Mouse (Mus musculus): Measurements from ENCODE around the gene Gstt1.
"Not testable (repeated sequence)": the region's sequence is repeated elsewhere in the genome, so short reads cannot be mapped to it uniquely, and the experiment has no call there.

The Gstt1 gene

DNA sequence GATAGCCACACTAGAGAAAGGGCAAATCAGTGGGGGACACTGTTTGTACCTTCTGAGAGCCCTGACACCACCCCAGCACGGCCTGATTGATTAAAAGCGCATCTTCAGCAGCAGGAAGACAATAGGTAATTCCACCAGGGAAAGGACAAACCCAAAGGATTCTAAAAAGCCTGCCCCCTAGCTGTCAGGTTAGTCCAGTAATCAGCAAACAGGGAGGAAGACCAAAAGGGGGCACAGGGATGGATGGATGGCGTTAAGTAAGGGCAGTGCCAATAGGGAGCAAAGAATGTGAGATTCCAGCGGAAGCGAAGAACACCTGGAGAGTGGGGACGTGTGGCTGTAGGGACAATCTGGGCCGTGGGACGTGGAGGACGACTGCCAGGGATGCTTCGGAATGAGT lies 20.3 kb upstream of the Gstt1 start:
- no peak for DNase-seq (ENCODE audit: low spot score in 2 of 2)

DNA sequence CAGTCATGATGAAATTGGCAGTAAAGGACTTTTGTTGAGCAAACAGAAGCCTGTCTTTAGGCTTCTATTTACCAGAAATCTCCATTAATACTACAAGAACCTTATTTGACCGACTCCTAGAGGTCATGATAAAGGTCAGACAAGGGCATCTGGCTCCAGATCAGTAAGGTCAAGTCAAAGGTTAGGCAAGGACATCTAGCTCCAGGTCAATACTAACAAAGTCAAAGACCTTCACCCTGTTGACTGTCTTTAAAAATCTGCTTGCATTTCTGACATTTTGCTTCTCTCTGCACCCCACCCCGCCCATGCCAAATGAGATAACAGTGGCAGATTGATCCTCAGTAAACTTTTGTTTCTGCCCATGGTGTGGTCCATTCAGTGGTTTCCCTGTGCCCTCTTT lies 5.8 kb upstream of the Gstt1 start:
- no peak for DNase-seq (ENCODE audit: low spot score in 2 of 2)

DNA sequence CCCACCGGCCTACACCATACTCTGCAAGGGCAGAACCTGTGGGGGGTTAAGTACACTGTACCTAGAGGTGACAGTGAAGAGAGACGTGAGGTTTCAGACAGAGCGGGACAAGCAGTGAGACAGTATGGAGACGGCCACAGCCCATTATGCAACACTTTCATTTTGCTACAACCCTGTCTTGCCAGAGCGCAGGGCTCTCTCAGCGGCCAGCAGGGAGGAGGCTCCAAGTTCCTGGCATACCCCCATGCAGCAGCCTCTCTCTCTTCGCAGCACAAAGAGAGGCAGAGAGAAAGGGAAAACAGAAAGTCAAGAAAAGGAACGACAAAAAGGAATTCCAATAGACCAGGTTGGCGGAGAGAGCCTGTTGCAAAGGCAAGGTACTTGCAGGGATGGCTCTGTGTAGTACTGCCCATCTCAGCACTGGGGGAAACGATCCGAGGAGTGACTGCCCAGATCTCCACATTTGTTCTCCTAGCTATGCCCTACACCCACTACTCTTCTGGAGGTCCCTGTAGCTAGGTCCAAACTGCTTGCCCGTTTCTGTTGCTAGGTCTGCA lies 687 bp downstream of the Gstt1 start:
- peak; percentile 11 to 34 for DNase-seq (ENCODE audit: low spot score in 2 of 2)

DNA sequence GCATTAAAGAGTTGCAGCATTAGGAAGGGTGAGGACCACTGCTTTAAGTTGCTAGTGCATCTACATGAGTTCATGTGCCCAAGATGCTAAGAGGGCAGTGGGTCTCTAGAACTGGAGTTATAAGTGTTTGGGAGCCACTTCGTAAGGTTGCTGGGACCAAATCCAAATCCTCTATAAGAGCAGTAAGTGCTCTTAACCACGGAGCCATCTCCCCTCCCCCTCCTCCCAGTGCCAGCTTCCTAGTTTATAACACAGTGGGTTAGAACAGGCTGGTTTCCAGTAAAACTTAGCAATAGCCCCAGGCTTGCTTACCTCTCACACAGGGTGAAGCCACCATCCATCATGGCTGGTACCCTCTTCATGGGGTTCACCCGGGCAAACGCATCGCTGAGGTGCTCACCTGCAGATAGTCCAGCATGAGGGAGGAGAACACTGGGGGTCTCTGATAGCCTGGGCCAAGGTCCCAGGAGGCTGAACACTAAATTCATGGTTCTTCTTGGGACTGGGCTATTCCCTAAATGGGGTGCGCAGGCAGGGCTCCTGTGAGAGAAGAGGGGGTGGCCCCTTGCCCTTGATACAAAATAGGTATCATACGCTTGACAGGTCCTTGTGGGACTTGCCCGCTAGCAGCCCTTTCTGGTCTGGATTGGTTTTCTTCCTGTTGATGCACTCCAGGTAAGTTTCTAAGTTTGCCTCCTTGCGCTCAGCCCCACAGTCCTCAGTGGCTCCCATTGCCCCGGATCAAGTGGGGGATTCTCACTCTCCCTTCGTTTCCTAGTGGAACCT lies 1.5 kb downstream of the Gstt1 start:
- DNase-seq (ENCODE audit: low spot score in 2 of 2), result no peak

DNA sequence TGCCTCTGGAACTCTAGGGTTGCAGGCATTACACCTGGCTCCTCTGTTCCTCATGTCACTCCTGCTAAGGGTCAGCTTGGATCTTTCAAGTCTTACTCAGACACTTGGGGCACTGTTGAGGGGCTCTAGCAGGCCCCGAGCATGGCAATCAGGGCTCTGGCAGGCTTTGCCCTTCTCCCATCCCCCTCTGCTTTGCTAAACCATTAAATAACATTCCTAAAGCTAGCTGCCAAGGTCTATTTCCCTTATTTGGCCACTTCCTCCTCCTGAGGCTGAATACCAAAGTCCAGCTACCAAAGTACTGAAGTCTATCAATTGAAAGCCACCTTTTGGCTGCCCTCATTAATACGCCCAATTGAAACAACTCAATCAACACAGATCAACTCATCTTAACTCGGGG lies 3.5 kb downstream of the Gstt1 start:
- DNase-seq (ENCODE audit: low spot score in 2 of 2), result no peak

DNA sequence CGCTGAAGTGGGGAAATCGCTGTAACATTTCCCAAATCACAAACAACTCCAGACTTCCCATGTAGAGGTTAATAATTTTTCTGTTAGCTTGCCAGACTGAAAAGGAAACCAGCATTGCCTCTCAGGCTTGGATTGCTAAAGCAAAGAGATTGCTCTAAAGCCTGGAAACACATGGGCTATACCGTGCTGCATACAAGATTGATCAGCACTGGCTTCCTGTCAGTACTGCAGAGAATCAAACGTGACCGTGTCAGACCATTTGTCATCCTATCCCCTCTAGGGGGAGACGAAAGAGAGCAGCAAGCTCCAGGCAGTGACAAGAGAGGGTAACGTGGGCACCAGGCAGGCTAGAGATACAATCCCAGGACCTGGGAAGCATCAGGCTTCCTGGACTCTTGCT lies 7.6 kb downstream of the Gstt1 start:
- DNase-seq (ENCODE audit: low spot score in 2 of 2), result no peak

DNA sequence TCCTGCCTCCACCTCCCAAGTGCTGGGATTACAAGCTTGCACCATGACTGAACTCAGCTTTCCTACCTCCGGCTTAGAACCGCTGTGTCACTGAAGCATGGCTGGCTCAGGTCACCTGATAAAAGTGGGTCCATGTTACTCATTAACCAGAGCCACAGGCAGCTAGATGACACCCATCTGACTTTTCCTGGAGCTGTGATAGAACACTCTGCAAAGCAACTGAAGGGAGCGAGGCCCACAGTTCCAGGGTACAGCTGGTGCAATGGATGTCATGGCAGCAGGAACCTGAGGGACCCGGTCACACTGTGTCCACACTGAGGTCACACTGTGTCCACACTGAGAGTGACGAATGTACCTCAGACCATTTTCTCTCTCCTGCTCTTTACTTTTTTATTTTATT lies 8.5 kb downstream of the Gstt1 start:
- no peak for DNase-seq (ENCODE audit: low spot score in 2 of 2)

DNA sequence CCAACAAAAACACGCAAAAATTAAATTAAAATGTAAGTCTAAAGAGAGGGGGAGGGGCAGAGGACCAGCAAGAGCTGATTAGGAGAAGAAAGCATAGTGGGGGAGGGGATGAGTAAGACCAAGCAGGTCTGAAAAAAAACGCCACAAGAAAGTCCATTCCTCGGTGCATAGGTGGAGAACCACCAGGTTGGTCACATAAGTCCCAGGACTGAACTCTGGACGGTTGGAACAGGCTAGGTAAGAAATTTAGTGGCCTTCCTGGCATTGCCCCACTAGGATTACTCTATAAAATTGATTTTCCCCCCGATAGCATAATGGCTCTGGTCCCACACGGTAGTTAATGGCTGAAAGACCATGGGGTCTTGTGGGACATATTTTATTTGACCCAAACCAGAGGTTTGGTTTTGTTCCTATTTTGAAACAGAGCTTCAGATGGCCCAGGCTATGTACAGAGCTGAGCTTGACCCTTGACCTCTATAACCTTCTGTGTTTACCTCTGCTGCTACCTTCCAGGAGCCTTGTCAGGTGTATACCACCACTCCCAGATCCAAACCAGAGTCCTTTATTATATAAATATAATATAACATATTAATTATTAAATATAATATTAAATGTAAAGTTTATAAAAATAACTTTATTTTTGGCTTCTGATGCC lies 9.2 kb downstream of the Gstt1 start:
- no peak for DNase-seq (ENCODE audit: low spot score in 2 of 2)

DNA sequence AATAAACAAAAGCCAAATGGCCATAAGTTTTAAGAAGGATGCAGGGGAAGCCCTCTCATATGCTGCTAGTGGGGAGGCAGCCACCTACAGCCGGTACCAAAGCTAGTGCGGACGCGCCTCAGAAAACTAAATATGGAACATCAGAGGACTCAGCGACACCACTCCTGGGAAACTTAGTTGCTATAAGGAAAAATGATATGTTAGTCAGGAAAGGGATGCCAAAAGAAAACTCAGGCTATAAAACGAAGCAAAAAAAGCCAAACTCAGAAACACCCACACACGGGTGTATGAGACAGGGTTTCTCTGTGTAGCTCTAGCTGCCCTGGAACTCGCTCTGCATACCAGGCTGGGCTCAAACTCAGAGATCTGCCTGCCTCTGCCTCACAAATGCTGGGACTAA lies 10.1 kb downstream of the Gstt1 start:
- DNase-seq (ENCODE audit: low spot score in 2 of 2), result peak in 1 of 2 experiments; percentile 38

DNA sequence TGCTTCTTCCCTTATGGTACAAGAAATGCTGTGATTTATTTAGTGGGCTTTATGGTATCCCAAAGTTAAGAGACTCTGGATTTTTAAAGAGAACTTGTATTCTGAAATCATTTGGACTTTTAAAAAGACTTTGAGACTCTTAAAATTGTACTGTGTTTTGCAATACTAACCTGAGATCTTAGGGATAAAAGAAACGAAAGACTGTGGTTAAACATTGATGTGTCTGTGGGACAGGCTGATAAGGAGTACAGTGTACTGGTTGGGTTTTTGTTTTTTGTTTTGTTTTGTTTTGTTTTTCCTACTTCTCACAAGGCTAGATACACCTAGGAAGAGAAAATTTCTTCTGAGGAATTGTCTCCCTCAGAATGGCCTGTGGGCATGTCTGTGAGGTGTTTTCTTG lies 12.9 kb downstream of the Gstt1 start:
- no peak for DNase-seq (ENCODE audit: low spot score in 2 of 2)

DNA sequence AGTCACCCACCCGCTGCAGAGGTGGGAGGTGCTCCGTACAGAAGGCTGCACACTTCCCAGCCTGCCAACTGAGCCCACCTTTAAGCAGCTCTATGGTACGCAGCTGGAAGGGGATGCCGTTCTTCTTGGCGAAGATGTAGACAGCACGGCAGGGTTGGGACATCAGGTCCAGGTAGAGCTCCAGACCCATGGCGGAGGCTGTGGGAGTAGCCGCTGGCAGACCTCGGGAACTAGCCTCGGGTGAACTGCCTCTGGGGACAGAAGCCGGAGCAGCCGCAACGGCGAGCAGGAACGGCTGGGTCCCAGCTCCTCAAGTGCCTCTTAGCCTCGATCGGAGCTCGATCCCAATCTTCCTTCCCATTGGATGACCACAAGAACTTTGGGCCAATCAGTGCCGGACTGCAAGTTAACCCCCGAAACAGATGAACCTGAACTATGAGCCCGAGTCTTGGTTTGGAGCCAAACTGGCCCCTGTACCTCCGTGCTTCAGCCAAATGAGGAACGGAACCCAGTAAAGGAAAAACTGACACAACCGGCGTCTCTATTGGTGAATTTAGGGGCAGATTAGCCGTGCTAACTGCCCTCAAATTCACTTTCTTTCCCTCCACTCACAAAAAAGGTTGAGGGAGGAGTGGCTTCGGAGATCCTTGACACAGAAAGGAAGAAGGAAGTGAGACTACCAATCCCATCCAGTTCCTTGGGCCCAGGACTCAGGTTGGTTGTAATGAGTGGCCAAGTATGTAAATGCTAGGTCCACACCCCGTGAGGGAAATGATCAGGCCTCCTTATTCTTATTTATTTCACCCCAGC lies 17.4 kb downstream of the Gstt1 start, which contains the start of the genes Gm20441 and Gstt3:
TSS of gene Gm20441 (minus strand) at position 186 of the 810 bp plus-strand sequence.
TSS of gene Gstt3 (minus strand) at position 646 of the 810 bp plus-strand sequence.
- DNase-seq (ENCODE audit: low spot score in 2 of 2), result no peak

DNA sequence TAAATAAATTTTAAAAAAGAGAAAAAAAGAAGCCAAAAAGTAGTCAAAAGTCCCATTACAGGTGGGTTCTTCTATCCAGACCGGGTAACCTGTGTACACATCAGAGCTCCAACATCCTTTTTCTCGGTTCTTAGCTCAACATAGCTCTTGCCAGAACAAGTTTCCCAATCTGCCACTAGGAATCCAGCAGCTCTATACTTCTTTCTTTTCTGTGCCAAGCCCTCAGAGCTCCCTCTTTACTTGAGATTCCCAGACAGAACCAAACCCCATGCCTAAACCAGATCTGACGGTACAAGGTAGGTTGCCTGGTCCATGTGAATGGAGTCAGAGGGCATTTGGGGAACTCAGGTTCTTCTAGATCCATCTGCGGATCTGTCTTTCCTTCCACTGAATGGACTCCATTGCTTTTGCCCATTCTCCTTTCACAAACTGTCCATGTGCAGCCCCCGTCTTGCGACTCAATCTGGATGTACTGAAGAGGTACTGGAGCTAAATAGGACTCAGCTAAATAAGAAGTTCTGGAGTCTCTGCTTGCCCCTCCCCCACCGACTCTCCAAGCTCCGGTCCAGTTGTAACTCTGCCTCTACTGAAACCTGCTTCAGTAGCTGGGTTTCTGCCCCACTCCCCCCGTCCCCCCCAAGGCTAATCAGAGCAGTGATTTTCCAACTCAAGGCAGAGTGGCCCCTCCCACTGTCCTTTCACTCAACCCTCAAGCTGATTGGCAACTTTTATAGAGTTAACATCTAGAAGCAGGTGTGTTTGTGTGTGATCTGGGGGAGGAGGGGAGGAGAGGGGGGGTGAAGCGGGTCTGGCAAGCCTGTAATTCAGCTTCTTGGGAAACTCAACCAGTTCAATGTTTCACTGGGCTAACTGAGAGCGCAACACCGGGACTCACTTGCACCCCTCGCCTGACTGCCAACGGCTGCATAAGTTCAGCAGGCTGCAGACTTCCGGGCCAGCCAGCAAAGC lies 18.9 kb downstream of the Gstt1 start:
- no peak for DNase-seq (ENCODE audit: low spot score in 2 of 2)

DNA sequence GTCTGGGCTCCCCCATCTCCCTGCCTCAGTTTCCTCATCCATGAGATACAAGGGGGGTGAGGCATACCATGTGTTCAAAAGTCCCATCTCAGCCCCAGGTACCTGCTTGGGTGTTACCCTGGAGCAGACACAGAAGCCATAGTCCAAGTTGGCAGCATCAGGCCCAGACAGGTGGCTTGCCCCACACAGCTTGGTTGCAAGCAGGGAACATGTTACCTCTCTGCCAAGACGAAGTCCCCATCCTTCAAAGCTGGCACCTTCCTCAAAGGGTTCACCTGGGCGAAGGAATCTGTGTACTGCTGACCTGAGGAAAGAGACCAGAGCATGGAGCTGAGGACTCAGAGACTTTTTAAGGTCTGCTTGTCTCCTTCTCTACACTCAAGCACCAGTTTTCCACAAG lies 20.5 kb downstream of the Gstt1 start:
- DNase-seq (ENCODE audit: low spot score in 2 of 2), result no peak

DNA sequence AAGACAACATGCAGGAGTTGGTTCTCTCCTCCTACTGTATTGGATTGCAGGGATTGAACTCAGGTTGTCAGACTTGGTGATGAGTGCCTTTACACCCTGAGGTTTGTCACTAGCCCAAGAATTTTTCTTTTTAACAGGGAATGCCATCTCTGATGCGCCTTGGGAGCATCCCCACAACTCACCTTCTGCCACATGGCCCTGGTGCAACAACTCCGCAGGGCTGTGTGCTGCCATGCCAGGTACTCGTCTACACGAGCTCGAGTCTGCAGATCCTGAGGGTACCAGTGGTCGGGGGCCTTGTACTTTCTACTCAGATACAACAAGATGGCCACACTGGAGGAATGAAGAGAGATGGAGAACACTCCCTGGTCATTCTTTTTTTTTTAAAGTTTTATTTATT lies 21.8 kb downstream of the Gstt1 start:
- no peak for DNase-seq (ENCODE audit: low spot score in 2 of 2)

DNA sequence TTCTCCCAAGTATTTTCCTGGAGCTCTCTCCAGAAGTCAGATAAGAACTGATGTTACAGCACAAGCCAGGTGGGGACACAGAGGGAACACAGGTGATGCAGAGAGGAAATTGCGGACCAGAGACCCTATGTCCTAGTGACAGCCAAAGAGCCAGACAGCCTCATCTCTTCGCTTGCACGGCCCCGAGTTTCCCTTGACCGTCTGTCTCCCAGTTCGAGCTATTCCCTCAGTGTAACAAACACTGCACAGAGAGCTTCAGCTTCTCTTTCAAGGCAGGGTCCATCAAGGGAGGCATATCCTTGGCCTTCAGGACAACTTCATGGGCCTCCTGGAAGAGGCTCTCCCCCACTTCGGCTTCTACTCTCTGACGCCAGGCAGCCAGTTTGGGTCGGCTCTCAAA lies 23.8 kb downstream of the Gstt1 start:
- no peak for DNase-seq (ENCODE audit: low spot score in 2 of 2)

DNA sequence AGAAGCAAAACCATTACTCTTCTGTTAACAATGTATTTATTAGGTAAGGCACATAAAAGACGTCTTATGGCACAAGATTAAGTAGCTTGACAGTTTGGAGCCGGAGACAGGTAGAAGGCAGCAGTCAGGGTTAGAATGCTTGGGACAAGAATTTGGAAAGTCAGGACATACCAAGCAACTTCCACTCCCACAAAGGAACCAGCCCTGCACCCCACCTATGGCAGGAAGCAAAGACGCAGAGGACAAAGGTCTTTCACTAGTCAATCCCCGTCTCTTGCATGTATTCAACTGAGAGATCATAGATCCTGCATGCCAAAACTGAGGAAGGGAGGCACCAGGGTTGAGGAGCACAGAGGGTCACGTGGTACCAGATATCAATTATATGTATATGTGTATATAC lies 24.3 kb downstream of the Gstt1 start:
- DNase-seq (ENCODE audit: low spot score in 2 of 2), result no peak

DNA sequence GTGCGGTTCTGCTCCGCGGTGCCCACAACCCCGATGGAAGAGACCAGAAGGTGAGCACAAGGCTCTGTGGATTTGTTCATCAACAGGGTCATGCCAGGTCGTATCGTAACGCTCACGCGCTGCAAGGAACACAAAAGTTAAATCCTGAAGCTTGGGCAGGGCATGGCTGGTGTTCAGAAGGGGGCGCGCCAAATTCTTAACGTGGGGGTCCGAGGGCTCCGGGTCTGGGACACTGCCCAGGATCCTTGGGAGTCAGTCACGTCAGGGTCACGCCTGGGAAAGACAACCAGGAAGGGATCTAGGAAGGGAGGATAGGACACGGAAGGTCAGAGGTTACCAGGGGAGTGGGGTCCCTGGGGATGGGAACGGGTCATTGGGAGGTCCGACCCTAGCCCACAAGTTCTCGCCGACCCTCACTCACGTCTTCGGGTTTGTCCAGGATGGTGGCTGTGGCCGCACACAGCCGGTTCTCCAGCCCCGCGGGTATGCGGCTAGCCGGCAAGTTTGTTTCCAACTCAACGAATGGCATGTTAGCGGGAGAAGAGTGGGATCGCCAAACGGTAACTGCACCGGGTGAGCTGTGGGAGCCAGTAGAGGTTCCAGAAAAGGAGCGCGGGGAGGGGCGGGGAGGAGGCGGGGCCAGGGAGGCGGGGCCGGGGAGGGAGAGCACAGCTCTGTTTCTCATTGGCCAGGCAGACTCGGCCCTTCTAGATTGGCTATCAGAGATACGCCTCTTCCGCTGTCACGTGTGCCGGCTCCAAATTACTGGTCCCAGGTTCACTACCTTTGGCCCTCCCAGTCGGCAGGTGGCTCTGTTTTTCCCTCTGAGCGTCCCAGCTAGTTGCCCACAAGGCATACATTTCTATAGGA lies 25.4 kb downstream of the Gstt1 start, which contains the start of gene Ddt:
TSS of gene Ddt (minus strand) at position 620 of the 870 bp plus-strand sequence.
- peak; percentile 82 to 91 for DNase-seq (ENCODE audit: low spot score in 2 of 2)

DNA sequence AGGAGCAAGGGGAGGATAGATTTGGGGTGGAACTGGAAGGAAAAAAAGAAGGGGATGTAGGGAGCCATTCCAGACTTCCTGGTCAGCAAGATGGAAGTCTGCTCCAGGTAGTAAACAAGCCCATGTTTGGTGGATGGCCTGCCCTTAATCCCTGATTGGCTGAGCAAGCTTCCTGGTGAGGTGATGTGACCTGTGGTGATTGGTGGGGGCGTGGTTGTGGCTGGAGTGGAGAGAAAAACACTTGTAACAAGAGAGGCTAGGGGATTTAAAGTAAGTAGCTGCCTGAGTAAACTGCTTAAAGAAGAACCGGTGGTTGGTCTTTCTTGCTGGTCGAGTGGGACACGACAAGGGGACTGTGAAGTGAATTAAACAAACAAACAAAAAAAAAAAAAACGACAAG lies 30.6 kb downstream of the Gstt1 start:
- DNase-seq (ENCODE audit: low spot score in 2 of 2), result not testable (repeated sequence)

DNA sequence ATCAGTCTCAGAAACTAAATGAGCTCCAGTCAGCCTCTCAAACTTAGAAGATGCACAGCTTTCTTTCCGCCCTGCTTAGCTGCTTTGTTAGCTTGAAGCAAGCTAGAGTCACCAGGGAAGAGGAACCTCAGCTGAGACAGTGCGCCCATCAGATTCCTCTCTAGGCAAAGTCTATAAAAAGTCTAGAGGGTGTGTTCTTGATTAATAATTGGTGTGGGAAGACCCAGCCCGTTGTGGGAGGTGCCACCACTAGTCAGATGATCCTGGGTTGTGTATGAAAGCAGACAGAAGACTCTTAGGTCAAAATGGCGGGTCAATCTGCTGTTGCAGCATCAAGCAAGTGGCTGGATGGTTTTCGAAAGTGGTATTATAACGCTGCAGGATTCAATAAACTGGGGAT lies 31.5 kb downstream of the Gstt1 start:
- no peak for DNase-seq (ENCODE audit: low spot score in 2 of 2)

Measured in right cerebral cortex, postnatal 36 days (tissue).